Mouse (Mus musculus) v-Abl transformed pro-B cells (cell line): ENCODE data around the gene Slc35f6.
"Not testable (repeated sequence)": the region's sequence is repeated elsewhere in the genome, so short reads cannot be mapped to it uniquely, and the experiment has no call there.

Experiments used
- in situ Hi-C, 2 experiments: fragments of 400-800 bp; cut with MboI; formaldehyde crosslinking; loops; one replicate each; pipeline ENCODE4 v1.15.1; 2025; ENCODE audit not compliant: unreplicated experiment in 2 of 2

Gene Slc35f6

GRCm38 (mm10) chr5:30653246-30653645, 5.5 kb downstream of the Slc35f6 start:
- in situ Hi-C loops: no loop called here

- in situ Hi-C loops: no loop called here
Measured at GRCm38 (mm10) chr5:30655042-30655441, 7.3 kb downstream of the Slc35f6 start.

- in situ Hi-C loops: no loop called here
Measured at GRCm38 (mm10) chr5:30655526-30656195, 7.9 kb downstream of the Slc35f6 start.

GRCm38 (mm10) chr5:30659042-30659441, 11.3 kb downstream of the Slc35f6 start:
- in situ Hi-C loops: no loop called here

- in situ Hi-C loops: no loop called here
Measured at GRCm38 (mm10) chr5:30660278-30660677, 12.5 kb downstream of the Slc35f6 start.

- in situ Hi-C loops: no loop called here
Measured at GRCm38 (mm10) chr5:30660813-30661212, 13.1 kb downstream of the Slc35f6 start.

GRCm38 (mm10) chr5:30665360-30665759, 17.6 kb downstream of the Slc35f6 start:
- in situ Hi-C loops: no loop called here

GRCm38 (mm10) chr5:30665968-30666367, 18.2 kb downstream of the Slc35f6 start:
- in situ Hi-C loops: no loop called here

GRCm38 (mm10) chr5:30666391-30667195, 18.9 kb downstream of the Slc35f6 start, which contains the start of gene Cenpa:
Cenpa (plus strand) TSS chr5:30666777.
- in situ Hi-C loops: no loop called here

GRCm38 (mm10) chr5:30667215-30667614, 19.5 kb downstream of the Slc35f6 start:
- in situ Hi-C loops: no loop called here

- in situ Hi-C loops: no loop called here
Measured at GRCm38 (mm10) chr5:30667686-30668085, 20.0 kb downstream of the Slc35f6 start.

- in situ Hi-C loops: no loop called here
Measured at GRCm38 (mm10) chr5:30668637-30669495, 21.1 kb downstream of the Slc35f6 start.

- in situ Hi-C loops: no loop called here
Measured at GRCm38 (mm10) chr5:30669496-30669830, 21.7 kb downstream of the Slc35f6 start.

GRCm38 (mm10) chr5:30670091-30670490, 22.4 kb downstream of the Slc35f6 start:
- in situ Hi-C loops: no loop called here

GRCm38 (mm10) chr5:30674001-30674400, 26.3 kb downstream of the Slc35f6 start:
- in situ Hi-C loops: no loop called here

GRCm38 (mm10) chr5:30676800-30677199, 29.1 kb downstream of the Slc35f6 start:
- in situ Hi-C loops: no loop called here

- in situ Hi-C loops: not testable (repeated sequence)
Measured at GRCm38 (mm10) chr5:30678069-30678468, 30.3 kb downstream of the Slc35f6 start.

GRCm38 (mm10) chr5:30678722-30679296, 31.1 kb downstream of the Slc35f6 start:
- in situ Hi-C loops: no loop called here

GRCm38 (mm10) chr5:30679593-30679992, 31.9 kb downstream of the Slc35f6 start:
- in situ Hi-C loops: no loop called here

- in situ Hi-C loops: loop anchor here (5.0 to 10.0 kb wide), 2 partner anchors 233 to 260 kb away; partner anchors contain the start of gene Emilin1 (in 1 of the 2)
Measured at GRCm38 (mm10) chr5:30681970-30682369, 34.2 kb downstream of the Slc35f6 start.
